Mouse (Mus musculus) intestine, embryonic 14.5 days (tissue): ENCODE results near the gene Masp1. TPM values are rescaled to one million over a fixed set of nuclear protein-coding genes. Genes with fewer than 3 reads are reported as not detected.

ENCODE experiments used
- ATAC-seq: fragments of 200-750 bp; cut with Nextera tagmentation; replicated peaks from 2 replicates; pipeline ENCODE4 v1.8.0; 2017; ENCODE audit warnings: low read depth, moderate number of reproducible peaks, moderate TSS enrichment, moderate library complexity; ENCODE audit not compliant: low FRiP score, low TSS enrichment
- DNase-seq: peaks from one replicate; pipeline ENCODE4 v3.0.0-alpha.2; 2018; ENCODE audit warnings: low spot score
- H3K27ac ChIP-seq: fragments of 300-500 bp; sonication (generic); 2 replicates; pipeline ENCODE4 v1.5.1; 2014; ENCODE audit warnings: low read depth, mild to moderate bottlenecking, control low read depth
- H3K27me3 ChIP-seq: fragments of 300-500 bp; sonication (generic); replicated peaks from 2 replicates; pipeline ENCODE4 v1.6.1; 2014; ENCODE audit warnings: low read length, control low read depth; ENCODE audit not compliant: control insufficient read depth, insufficient read depth
- H3K36me3 ChIP-seq: fragments of 300-500 bp; sonication (generic); 2 replicates; pipeline ENCODE4 v1.6.1; 2014; ENCODE audit warnings: low read length, control low read depth; ENCODE audit not compliant: control insufficient read depth, insufficient read depth
- H3K4me1 ChIP-seq: fragments of 300-500 bp; sonication (generic); replicated peaks from 2 replicates; pipeline ENCODE4 v1.6.1; 2014; ENCODE audit warnings: low read length, control low read depth, mixed read lengths; ENCODE audit not compliant: control insufficient read depth, insufficient read depth
- H3K4me2 ChIP-seq: fragments of 300-500 bp; sonication (generic); 2 replicates; pipeline ENCODE4 v1.6.1; 2014; ENCODE audit warnings: low read length
- H3K4me3 ChIP-seq: fragments of 300-500 bp; sonication (generic); 2 replicates; pipeline ENCODE4 v1.5.1; 2014; ENCODE audit warnings: low read depth, low read length, control low read depth, mixed read lengths
- H3K9ac ChIP-seq: fragments of 300-500 bp; sonication (generic); 2 replicates; pipeline ENCODE4 v1.6.1; 2014; ENCODE audit warnings: mild to moderate bottlenecking, low read length
- H3K9me3 ChIP-seq: fragments of 300-500 bp; sonication (generic); 2 replicates; pipeline ENCODE4 v1.6.1; 2016; ENCODE audit warnings: low read length, control low read depth; ENCODE audit not compliant: control insufficient read depth
- WGBS: fragments of 180-500 bp; shearing (Covaris S2); extraction: QIAGEN DNeasy Blood & Tissue Kit; methylation state at CpG from one replicate; pipeline ENCODE4 v1.1.7; 2014; 5-methylcytosine and 5-hydroxymethylcytosine counted together
- polyA plus RNA-seq: library from polyadenylated mRNA; unstranded; fragments of >200 nt; fragmentation: Nextera tagmentation; extraction: Ambion mirVana; gene quantifications from 2 replicates; pipeline ENCODE4 v1.2.1, GENCODE M21; 2014

Gene Masp1
- polyA plus RNA-seq, 1 experiment from 2014 or later, result 6.0 TPM

DNA sequence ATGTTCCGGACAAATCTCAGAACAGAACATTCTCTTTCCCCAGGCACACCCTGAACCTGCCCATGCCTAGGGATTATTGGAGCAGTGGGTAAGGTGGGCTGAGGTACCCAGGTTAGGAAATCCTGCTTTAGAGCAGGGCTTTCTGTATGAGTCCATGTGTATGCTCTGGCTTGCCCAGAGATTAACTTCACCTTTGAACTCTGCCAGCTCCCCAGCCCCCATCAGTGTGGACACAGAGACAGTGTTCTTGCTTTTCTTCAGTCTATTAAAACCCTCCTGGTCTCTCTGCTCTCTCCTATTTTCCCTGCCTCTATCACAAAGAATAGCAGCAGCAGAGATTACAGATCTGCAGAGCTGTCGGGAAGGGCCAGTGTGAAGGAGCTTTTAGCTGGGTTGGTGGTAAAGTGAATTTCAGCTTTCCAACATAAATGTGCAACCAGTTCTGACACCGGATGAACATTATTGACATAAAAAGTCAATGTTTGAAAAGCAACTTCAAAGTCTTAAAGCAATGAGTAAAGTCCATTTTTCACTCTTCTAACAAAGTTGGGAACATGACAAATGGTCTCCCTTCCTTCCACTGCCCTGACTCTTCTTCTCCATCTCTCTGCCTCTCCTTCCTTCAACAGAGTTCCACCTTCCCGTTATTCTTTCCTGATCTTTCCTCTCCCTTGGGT is 56.8 kb downstream of the Masp1 start:
- DNase-seq (no peak), ATAC-seq (no peak)
- no peak overlapping the region for H3K4me2 ChIP-seq
- H3K27me3 ChIP-seq, result no peaks in the 10 kb centered on the region
- no peak overlapping the region for H3K27ac ChIP-seq
- H3K4me1 ChIP-seq, result no peaks in the 10 kb centered on the region
- no peaks in the 10 kb centered on the region for H3K36me3 ChIP-seq
- H3K9me3 ChIP-seq, result no peaks in the 10 kb centered on the region
- no peak overlapping the region for H3K9ac ChIP-seq
- 76% methylated on average over 4 of the region's 4 CpGs for WGBS
- H3K4me3 ChIP-seq, result no peak overlapping the region

DNA sequence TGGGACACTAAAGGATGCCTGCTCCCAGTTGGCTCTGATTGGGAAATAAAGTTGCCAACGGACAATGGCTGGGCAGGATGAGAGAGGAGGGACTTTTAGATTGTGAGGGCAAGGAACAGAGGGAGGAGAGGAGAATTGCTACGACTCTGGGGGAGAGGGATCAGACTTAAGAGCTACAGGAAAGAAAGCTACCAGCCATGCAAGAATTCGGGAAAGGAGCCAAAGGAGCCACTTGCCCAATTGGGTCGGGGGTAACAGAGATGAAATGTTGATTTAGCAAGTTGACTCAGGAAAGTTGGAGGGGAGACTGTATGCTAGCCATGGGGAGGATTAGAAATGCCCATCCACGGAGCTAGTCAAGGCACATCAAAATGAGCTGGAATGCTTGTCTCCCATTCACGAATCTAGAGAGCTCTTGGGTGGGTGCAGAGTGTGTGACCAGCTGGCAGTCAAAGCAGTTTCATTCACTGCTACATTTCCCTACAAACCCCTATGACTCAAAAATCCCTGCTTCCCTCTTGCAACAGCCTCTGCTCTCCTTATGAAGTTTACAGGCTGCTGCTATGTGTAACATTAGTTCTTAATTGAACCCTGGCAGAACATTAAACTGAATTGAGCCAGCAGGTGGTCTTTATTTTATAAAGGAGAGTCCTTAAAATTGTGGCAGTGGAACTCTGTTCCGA is 61.6 kb downstream of the Masp1 start:
- H3K27me3 ChIP-seq, result no peaks in the 10 kb centered on the region
- no peak overlapping the region for H3K9ac ChIP-seq
- H3K27ac ChIP-seq, result no peak overlapping the region
- H3K4me3 ChIP-seq, result no peak overlapping the region
- no peak for ATAC-seq
- no peaks in the 10 kb centered on the region for H3K4me1 ChIP-seq
- H3K4me2 ChIP-seq, result no peak overlapping the region
- DNase-seq, result no peak
- H3K36me3 ChIP-seq, result no peaks in the 10 kb centered on the region
- H3K9me3 ChIP-seq, result no peaks in the 10 kb centered on the region
- WGBS, result 56% methylated on average over 7 of the region's 7 CpGs

DNA sequence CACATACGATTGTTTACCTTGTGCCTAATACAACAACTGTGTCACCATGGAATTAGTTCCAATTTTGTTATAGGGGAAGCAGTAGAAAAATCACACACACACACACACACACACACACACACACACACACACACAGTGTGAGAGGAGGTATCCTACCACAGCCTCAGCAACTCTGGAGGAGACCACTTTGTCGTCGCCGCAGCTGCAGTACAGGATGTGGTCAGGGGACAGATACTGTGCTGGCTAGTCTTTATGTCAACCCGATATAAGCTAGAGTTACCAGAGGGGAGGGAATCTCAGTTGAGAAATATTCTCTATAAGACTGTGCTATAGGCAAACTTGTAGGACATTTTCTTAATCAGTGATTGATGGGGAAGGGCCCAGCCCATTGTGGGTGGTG is 63.3 kb downstream of the Masp1 start:
- H3K27me3 ChIP-seq, result no peaks in the 10 kb centered on the region
- H3K4me2 ChIP-seq, result no peak overlapping the region
- H3K9me3 ChIP-seq, result no peaks in the 10 kb centered on the region
- WGBS, result 92% methylated on average over 5 of the region's 5 CpGs
- no peaks in the 10 kb centered on the region for H3K4me1 ChIP-seq
- DNase-seq (no peak), ATAC-seq (no peak)
- no peak overlapping the region for H3K4me3 ChIP-seq
- H3K36me3 ChIP-seq, result no peaks in the 10 kb centered on the region
- no peak overlapping the region for H3K27ac ChIP-seq
- no peak overlapping the region for H3K9ac ChIP-seq

DNA sequence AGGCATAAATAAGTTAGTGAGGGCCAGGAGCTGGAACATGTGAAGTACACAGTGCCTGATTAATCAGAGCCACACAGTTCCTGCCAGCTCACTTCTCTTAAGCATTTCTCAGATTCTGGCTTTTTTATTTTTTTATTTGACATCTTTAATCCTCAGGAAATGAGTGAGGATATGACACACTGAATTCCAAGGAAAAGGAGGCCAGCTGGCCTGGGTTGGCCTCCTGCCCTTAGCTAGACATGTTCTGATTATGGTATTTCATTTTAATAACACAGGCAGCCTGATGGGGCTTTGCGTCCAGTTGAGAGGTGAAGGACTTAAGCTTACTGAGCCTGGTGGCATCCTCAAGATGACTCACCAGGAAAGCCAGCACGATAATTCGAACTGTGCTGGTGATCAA is 64.1 kb downstream of the Masp1 start:
- H3K27ac ChIP-seq, result no peak overlapping the region
- H3K4me2 ChIP-seq, result no peak overlapping the region
- H3K9ac ChIP-seq, result no peak overlapping the region
- no peak for DNase-seq
- H3K36me3 ChIP-seq, result no peaks in the 10 kb centered on the region
- ATAC-seq, result no peak
- H3K4me3 ChIP-seq, result no peak overlapping the region
- no peaks in the 10 kb centered on the region for H3K27me3 ChIP-seq
- no peaks in the 10 kb centered on the region for H3K9me3 ChIP-seq
- no peaks in the 10 kb centered on the region for H3K4me1 ChIP-seq
- WGBS, result 64% methylated on average over 3 of the region's 3 CpGs

DNA sequence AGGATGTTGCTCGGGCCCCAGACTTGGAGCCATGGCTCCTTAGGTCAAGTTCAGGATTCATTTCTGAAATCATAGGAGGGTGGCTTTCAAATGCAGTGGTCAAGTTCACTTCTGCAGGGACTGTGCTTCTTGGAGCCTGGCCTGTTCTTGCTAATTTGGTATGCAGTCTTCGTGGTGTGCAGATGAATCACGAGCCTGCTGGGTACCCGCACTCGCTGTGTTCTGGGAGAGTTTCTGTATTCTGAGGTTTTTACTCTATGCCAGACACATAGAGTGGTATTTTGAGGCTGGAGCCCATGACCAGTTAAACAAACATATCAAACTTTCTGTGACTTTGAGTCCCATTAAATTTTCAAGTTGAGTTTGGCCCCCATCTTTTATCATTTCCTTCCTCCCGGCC is 66.2 kb downstream of the Masp1 start:
- Histone ChIP-seq H3K27ac (no peak overlapping the region), H3K4me3 (no peak overlapping the region), H3K4me2 (no peak overlapping the region), H3K9me3 (no peaks in the 10 kb centered on the region), H3K36me3 (no peaks in the 10 kb centered on the region), H3K4me1 (no peaks in the 10 kb centered on the region), H3K27me3 (no peaks in the 10 kb centered on the region), H3K9ac (no peak overlapping the region)
- 81% methylated on average over 6 of the region's 6 CpGs for WGBS
- DNase-seq (no peak), ATAC-seq (no peak)

DNA sequence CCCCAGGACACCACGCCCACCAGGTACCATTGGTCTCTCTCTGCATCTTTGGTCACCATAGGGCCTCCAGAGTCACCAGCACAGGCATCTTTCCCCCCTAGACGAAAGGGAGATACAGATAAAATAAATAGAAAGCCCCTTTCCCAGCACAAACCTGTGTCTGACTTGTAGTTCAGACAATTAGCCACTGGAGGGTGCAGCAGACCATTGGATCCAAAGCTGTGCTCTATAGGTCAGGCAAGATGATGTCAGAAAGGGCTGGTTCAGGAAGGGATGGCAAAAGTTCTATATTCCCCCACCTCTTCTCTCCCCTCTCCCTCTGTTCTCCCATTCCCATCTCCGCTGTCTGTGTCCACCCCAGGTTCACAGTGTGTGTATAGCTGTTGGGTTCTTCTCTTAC is 68.1 kb downstream of the Masp1 start:
- no peak overlapping the region for H3K4me3 ChIP-seq
- H3K4me1 ChIP-seq, result no peaks in the 10 kb centered on the region
- no peak overlapping the region for H3K9ac ChIP-seq
- H3K27ac ChIP-seq, result no peak overlapping the region
- ATAC-seq, result no peak; the same call in 1 of the 2 replicates
- H3K4me2 ChIP-seq, result no peak overlapping the region
- H3K9me3 ChIP-seq, result no peaks in the 10 kb centered on the region
- DNase-seq, result peak; percentile 79
- H3K27me3 ChIP-seq, result no peaks in the 10 kb centered on the region
- no peaks in the 10 kb centered on the region for H3K36me3 ChIP-seq
- WGBS, result 10% methylated on average over 3 of the region's 3 CpGs

DNA sequence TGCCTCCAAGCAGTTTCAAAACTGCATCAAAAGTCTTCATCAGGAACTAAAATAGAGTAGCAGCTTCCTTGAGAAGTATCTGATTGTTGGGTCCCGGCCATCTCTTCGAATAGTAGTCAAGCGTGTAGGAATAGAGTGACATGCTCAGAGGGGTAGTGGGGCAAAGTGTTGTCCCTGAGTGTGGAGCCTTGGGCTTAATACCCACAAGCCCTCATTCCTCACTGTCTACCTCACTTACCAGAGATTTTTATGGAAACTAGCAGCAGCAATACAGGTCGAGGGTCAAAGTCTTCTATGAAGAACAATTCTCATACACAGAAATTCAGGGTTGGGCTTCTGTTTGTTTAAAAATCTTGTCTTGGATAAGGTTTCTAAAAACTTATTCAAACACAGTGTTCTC is 69.8 kb downstream of the Masp1 start:
- Histone ChIP-seq H3K9me3 (no peaks in the 10 kb centered on the region), H3K27ac (no peak overlapping the region), H3K4me2 (no peak overlapping the region), H3K27me3 (no peaks in the 10 kb centered on the region), H3K36me3 (no peaks in the 10 kb centered on the region), H3K4me1 (no peaks in the 10 kb centered on the region), H3K9ac (no peak overlapping the region), H3K4me3 (no peak overlapping the region)
- WGBS, result 80% methylated on average over 4 of the region's 4 CpGs
- DNase-seq (no peak), ATAC-seq (no peak)

DNA sequence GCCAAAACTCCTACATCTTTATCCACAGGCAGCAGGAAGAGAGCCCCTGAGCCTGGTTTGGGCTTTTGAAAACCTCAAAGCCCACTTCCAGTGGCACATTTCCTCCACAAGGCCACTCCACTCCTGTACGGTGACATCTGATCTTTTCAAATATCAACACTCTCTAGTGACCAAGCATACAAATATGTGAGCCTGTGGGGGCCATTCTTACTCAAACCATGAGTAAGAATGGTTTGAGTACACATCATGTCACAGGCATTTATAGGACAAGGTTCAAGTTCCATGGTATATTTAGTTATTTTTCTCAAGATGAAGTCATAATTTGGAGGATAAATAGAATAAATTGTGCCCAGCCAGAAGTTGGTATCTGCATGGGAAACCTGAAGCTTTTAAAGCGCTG is 70.7 kb downstream of the Masp1 start:
- H3K9me3 ChIP-seq, result no peaks in the 10 kb centered on the region
- ATAC-seq, result no peak
- no peaks in the 10 kb centered on the region for H3K27me3 ChIP-seq
- no peak overlapping the region for H3K4me3 ChIP-seq
- no peak for DNase-seq
- no peak overlapping the region for H3K27ac ChIP-seq
- H3K9ac ChIP-seq, result no peak overlapping the region
- 80% methylated on average over 2 of the region's 2 CpGs for WGBS
- H3K4me1 ChIP-seq, result no peaks in the 10 kb centered on the region
- no peaks in the 10 kb centered on the region for H3K36me3 ChIP-seq
- no peak overlapping the region for H3K4me2 ChIP-seq

DNA sequence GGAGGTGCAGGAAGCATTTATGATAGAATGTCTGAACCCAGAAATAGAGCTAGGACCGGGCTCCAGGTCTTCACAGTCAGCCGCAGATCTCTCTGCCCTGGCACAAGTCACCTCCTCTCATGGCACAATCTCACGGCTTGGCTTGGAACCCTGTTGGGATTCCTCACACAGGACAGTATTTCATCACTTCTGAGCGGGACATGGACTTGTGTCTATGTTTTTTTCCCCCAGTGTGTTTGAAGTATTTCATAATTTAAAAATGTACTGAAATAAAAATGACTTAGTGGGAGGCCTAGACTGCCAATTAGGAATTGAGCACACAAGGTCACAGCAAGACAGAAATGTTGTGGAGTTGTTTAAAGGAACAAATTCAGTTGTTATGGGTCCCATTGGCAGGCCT is 76.4 kb downstream of the Masp1 start:
- no peaks in the 10 kb centered on the region for H3K9me3 ChIP-seq
- ATAC-seq (no peak), DNase-seq (no peak)
- H3K9ac ChIP-seq, result no peak overlapping the region
- 86% methylated on average over 4 of the region's 4 CpGs for WGBS
- H3K4me1 ChIP-seq, result no peaks in the 10 kb centered on the region
- no peaks in the 10 kb centered on the region for H3K36me3 ChIP-seq
- no peaks in the 10 kb centered on the region for H3K27me3 ChIP-seq
- no peak overlapping the region for H3K4me2 ChIP-seq
- no peak overlapping the region for H3K4me3 ChIP-seq
- H3K27ac ChIP-seq, result no peak overlapping the region
